Mouse (Mus musculus): ENCODE data around the gene Slc25a39.

GRCm38 (mm10) chr11:102370285-102370684, 37.5 kb downstream of the Slc25a39 start:
- TF ChIP-seq POLR2A (IDR thresholded peaks at IDR 0.05; ENCODE audit: borderline replicate concordance, insufficient read depth, low read length) (no peak), CTCF (IDR thresholded peaks at IDR 0.05; ENCODE audit: borderline replicate concordance, insufficient read depth, low read depth, low read length) (no peak)
